Mouse (Mus musculus): Measurements from ENCODE around the gene Abi3bp. TPM values are rescaled to one million over a fixed set of nuclear protein-coding genes. Genes with fewer than 3 reads are reported as not detected.

The Abi3bp gene
- total RNA-seq, 2 experiments from 2014 or later: 0.07 to 0.27 TPM

DNA sequence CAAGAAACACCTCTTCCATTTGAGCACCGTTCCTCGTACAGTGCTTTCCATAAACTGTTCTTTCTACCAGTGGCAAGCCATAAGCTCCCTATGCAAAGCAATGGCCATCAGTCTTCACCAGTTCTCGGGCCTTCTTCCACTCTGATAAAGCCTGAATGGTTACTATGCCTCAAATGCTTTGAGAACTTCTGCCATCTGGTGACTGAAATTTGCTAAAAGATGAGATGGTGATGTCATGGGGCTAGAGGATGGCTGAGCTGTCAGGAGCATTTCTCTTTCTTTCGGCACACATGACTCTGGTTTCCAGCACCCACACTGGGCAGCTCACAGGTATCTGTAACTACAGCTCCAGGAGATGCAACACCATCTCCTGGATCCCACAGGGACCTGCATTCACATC lies 199.5 kb downstream of the Abi3bp start:
- no peak for ATAC-seq (ENCODE audit: poor library complexity, severe bottlenecking)

DNA sequence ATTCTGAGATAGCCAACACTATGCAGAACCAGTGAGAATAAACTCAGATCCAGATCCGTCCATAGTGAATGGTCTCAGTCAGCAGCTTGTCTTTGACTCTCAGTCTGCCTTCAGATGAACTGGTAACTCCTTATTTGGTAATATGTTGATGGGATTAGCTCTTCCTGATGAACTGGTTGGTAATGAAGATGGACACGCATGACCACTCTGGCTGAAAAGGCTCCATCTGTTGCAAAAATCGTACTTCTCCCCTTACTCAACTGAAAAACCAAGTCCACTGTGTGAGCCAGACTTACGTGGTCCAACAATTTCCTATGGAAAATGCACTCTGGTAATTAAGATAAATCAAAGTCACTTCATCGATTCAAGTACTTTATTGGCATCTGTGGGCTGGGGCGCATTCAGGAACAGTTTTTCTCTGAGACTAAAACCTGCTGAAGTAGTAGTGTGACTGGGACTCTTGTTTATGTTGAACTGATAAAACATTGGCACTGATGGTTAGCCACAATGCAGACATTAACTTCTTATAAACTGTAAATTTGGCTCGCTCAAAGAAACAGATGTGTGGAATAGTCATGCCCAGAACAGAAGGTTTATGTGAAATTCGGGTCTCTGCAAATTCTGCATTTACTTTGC lies 203.4 kb downstream of the Abi3bp start:
- ATAC-seq (ENCODE audit: poor library complexity, severe bottlenecking): no peak

- ATAC-seq (ENCODE audit: poor library complexity, severe bottlenecking): no peak
Measured at GRCm38 (mm10) chr16:56686747-56687146, 209.1 kb downstream of the Abi3bp start.

GRCm38 (mm10) chr16:56690715-56691114 lies 213.0 kb downstream of the Abi3bp start:
- ATAC-seq (ENCODE audit: poor library complexity, severe bottlenecking): no peak

DNA sequence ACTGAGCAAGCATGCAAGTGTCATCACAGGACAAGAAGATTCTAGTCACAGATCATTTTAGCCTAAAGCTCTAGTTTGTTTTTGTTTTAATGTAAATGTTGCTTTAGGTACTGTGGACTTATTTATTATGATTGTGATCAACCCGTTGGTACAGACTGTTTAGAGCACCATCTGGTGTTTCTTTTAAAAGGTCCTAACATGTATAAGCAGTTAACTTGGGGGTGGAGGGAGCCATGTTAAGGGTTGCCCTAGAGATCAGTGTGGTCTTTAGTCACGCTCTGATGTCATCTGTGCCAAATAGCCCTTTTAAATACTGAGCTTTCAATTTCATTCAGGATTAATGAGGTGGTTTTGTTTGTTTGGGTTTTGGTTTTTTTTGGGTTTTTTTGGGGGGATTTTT lies 218.8 kb downstream of the Abi3bp start:
- no peak for ATAC-seq (ENCODE audit: poor library complexity, severe bottlenecking)

GRCm38 (mm10) chr16:56700898-56701297 lies 223.2 kb downstream of the Abi3bp start:
- ATAC-seq (ENCODE audit: poor library complexity, severe bottlenecking): no peak

- no peak for ATAC-seq (ENCODE audit: poor library complexity, severe bottlenecking)
Measured at GRCm38 (mm10) chr16:56705731-56706130, 228.1 kb downstream of the Abi3bp start.

DNA sequence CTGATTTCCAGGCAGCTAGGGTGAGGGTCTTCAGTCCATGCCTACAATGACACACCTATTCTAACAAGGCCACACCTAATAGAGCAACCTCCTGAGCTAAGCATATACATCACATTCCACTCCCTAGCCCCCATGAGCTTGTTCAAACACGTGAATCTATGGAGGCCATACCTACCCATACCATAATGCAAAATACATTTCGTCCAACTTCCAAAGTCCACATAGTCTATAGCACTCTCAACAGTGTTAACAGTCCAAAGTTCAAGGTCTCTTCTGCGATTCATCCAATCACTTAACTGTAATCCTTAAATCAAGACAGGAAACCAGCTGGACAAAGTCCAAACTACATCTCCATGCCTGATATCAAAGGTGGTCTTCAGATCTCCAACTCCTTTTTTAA lies 232.4 kb downstream of the Abi3bp start:
- no peak for ATAC-seq (ENCODE audit: poor library complexity, severe bottlenecking)

GRCm38 (mm10) chr16:56715608-56716007 lies 237.9 kb downstream of the Abi3bp start:
- ATAC-seq (ENCODE audit: poor library complexity, severe bottlenecking): 0 out of 2 replicates have a peak, but pooled peaks have one; percentile 9

GRCm38 (mm10) chr16:56716557-56717179 lies 239.0 kb downstream of the Abi3bp start:
- ATAC-seq (ENCODE audit: poor library complexity, severe bottlenecking): peak; percentile 2

- peak; percentile 83 for ATAC-seq (ENCODE audit: poor library complexity, severe bottlenecking)
Measured at GRCm38 (mm10) chr16:56717224-56718200, 239.8 kb downstream of the Abi3bp start, which contains the start of gene Tfg. Tfg (minus strand) TSS chr16:56717450.

GRCm38 (mm10) chr16:56719031-56719430 lies 241.4 kb downstream of the Abi3bp start:
- no peak for ATAC-seq (ENCODE audit: poor library complexity, severe bottlenecking)

GRCm38 (mm10) chr16:56722357-56722756 lies 244.7 kb downstream of the Abi3bp start:
- no peak for ATAC-seq (ENCODE audit: poor library complexity, severe bottlenecking)

DNA sequence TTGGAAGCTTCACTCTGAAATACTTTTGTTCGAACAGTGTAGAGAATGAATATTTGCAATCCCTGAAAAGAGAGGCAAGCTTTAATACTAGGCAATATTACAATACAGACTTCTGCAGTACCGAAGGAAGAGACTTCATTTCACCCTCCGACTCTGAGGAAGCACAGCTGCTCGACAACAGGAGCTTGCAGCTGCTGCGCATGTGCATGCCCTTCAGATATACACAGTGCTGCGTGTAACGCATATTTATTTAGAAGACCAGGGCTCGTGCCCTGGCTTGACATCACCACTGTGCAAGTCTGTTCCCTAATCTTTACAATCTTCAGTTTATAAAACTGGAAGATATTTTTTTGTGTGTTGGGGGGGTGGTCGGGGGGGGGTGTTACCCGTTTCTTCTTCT lies 247.2 kb downstream of the Abi3bp start:
- no peak for ATAC-seq (ENCODE audit: poor library complexity, severe bottlenecking)

- peak; percentile 40; the same call in 1 of the 2 replicates for ATAC-seq (ENCODE audit: poor library complexity, severe bottlenecking)
Measured at GRCm38 (mm10) chr16:56729060-56729459, 251.4 kb downstream of the Abi3bp start.

Other genes with a start within 250 kb of the Abi3bp start
- gene Tfg, start 239.6 kb downstream of the Abi3bp start, total RNA-seq (2015): 128 and 136 TPM in 2 replicates
- 42.9 and 51.8 TPM in 2 replicates for gene Tfg, start 239.6 kb downstream of the Abi3bp start, total RNA-seq (2017)

Measured in megakaryocyte, adult 5-6 weeks (primary cell).